In the genomic region with DNA sequence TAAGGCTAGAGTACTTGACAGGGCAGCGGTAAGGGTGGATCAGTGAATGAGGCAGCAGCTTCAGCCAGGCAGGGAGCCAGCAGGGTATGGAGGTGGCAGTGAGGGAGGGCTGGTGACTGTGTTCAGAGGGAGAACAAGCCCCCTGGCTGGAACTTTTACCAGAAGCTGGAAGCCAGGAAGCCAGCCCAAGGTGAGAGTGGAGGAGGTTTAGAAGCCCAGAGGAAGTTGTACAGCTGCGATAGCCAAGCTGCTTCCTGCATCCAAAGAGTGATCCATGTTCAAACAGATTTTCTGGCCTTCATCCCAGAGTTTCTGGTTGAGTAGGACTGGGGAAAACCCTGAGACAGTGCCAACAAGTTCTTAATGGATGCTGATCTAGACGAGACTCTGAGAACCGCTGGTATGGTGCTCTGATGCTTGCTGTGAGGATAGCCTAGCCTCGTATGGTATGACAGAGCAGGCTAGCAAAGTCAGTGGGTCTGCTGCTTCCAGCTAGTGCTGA, we compare ENCODE assay signal across 7 mouse cellular contexts.
DNase-seq lines count a peak whose midpoint lies in the region; ATAC-seq lines count a peak whose summit lies in the region.

No protein-coding gene starts in this region.

- peaks cover 26% of the 10 kb centered on the region for H3K4me1 ChIP-seq in neural tube, embryonic 13.5 days (replicated peaks)
- H3K4me1 ChIP-seq in forebrain, embryonic 16.5 days (replicated peaks; ENCODE audit: control insufficient read depth, insufficient read depth, low read length) = peaks cover 7% of the 10 kb centered on the region

- H3K36me3 ChIP-seq in neural tube, embryonic 13.5 days = 0 out of 2 replicates have a peak, but pooled peaks cover 5% of the 10 kb centered on the region
- no peaks in the 10 kb centered on the region for H3K36me3 ChIP-seq in forebrain, embryonic 16.5 days (ENCODE audit: control insufficient read depth, insufficient read depth)

- 0 out of 2 replicates have a peak overlapping the region, but pooled peaks have one; percentile 6 for H3K27ac ChIP-seq in neural tube, embryonic 13.5 days (replicated peaks)
- peak overlapping the region; percentile 37; the same call in 1 of the 2 replicates for H3K27ac ChIP-seq in forebrain, embryonic 16.5 days (ENCODE audit: low read length)

- H3K27me3 ChIP-seq in neural tube, embryonic 13.5 days = no peaks in the 10 kb centered on the region
- H3K27me3 ChIP-seq in forebrain, embryonic 16.5 days (replicated peaks; ENCODE audit: control insufficient read depth, insufficient read depth, low read length) = no peaks in the 10 kb centered on the region

- no peak overlapping the region for H3K9ac ChIP-seq in neural tube, embryonic 13.5 days
- H3K9ac ChIP-seq in forebrain, embryonic 16.5 days (replicated peaks; ENCODE audit: low read depth, low read length) = no peak overlapping the region

- H3K9me3 ChIP-seq in neural tube, embryonic 13.5 days = no peaks in the 10 kb centered on the region
- H3K9me3 ChIP-seq in forebrain, embryonic 16.5 days (ENCODE audit: control insufficient read depth, low read length) = no peaks in the 10 kb centered on the region

- 67% methylated on average over 5 of the region's 5 CpGs for WGBS in neural tube, embryonic 13.5 days
- 33% methylated on average over 5 of the region's 5 CpGs for WGBS in forebrain, embryonic 16.5 days

- no peak for DNase-seq in neural tube, embryonic 10.5 days (ENCODE audit: extremely low spot score, low spot score)
- DNase-seq in layer of hippocampus, postnatal 14 days (ENCODE audit: low spot score in 2 of 2) = peak; percentile 43 to 80
- peak; percentile 13 for DNase-seq in ovary, postnatal 36 days (ENCODE audit: low spot score)
- no peak for DNase-seq in thymus, postnatal 25 days

- H3K4me3 ChIP-seq in neural tube, embryonic 13.5 days = no peak overlapping the region
- H3K4me3 ChIP-seq in forebrain, embryonic 16.5 days (replicated peaks; ENCODE audit: low read length) = no peak overlapping the region

- no peak overlapping the region for H3K4me2 ChIP-seq in neural tube, embryonic 13.5 days
- H3K4me2 ChIP-seq in forebrain, embryonic 16.5 days (ENCODE audit: low read length) = no peak overlapping the region

- peak; percentile 62; the same call in 1 of the 2 replicates for ATAC-seq in neural tube, embryonic 13.5 days (ENCODE audit: low read depth)
- peak; percentile 63 for ATAC-seq in forebrain, embryonic 16.5 days
- peak; percentile 48 to 53; a peak in 1 of 4 replicates for ATAC-seq in hematopoietic stem cell, adult 5-6 weeks (replicated peaks in 1 of 2; ENCODE audit: insufficient read depth in 1 of 2, low FRiP score in 2 of 2, low TSS enrichment in 1 of 2, low read depth in 1 of 2, poor library complexity in 2 of 2, severe bottlenecking in 2 of 2)

Comparison
In these comparisons a context has a peak if more than half of its experiments do, and no peak if none do; other contexts are left out.
1. DNase-seq: peak in layer of hippocampus, postnatal 14 days (2 of 2) and ovary, postnatal 36 days (single experiment); none in neural tube, embryonic 10.5 days (single experiment) and thymus, postnatal 25 days (single experiment).
2. Peak in every context shown above with its lines, with median percentiles within 50 percentile points of each other: ATAC-seq.